Mouse (Mus musculus) embryonic facial prominence, embryonic 13.5 days (tissue): ENCODE data around the gene Ctnnbl1. TPM values are rescaled to one million over a fixed set of nuclear protein-coding genes. Genes with fewer than 3 reads are reported as not detected.

Experiments used
- ATAC-seq: fragments of 200-750 bp; cut with Nextera tagmentation; 2 replicates; pipeline ENCODE4 v1.8.0; 2017; ENCODE audit warnings: low read depth; ENCODE audit not compliant: insufficient number of reproducible peaks, insufficient read depth, low FRiP score, low TSS enrichment
- H3K27ac ChIP-seq: fragments of 300-500 bp; sonication (generic); 2 replicates; pipeline ENCODE4 v1.5.1; 2015; ENCODE audit warnings: moderate library complexity, mild to moderate bottlenecking, inconsistent platforms
- H3K27me3 ChIP-seq: fragments of 300-500 bp; sonication (generic); 2 replicates; pipeline ENCODE4 v1.6.1; 2015; ENCODE audit warnings: mild to moderate bottlenecking, inconsistent platforms
- H3K36me3 ChIP-seq: fragments of 300-500 bp; sonication (generic); 2 replicates; pipeline ENCODE4 v1.6.1; 2015; ENCODE audit warnings: mild to moderate bottlenecking, inconsistent platforms
- H3K4me1 ChIP-seq: fragments of 300-500 bp; sonication (generic); 2 replicates; pipeline ENCODE4 v1.6.1; 2015; ENCODE audit warnings: inconsistent platforms
- H3K4me2 ChIP-seq: fragments of 300-500 bp; sonication (generic); 2 replicates; pipeline ENCODE4 v1.6.1; 2015; ENCODE audit warnings: moderate library complexity, mild to moderate bottlenecking, inconsistent platforms
- H3K4me3 ChIP-seq: fragments of 300-500 bp; sonication (generic); 2 replicates; pipeline ENCODE4 v1.5.1; 2015; ENCODE audit warnings: mild to moderate bottlenecking, inconsistent platforms
- H3K9ac ChIP-seq: fragments of 300-500 bp; sonication (generic); 2 replicates; pipeline ENCODE4 v1.6.1; 2015; ENCODE audit warnings: mild to moderate bottlenecking, inconsistent platforms
- H3K9me3 ChIP-seq: fragments of 300-500 bp; sonication (generic); 2 replicates; pipeline ENCODE4 v1.6.1; 2016; ENCODE audit warnings: inconsistent platforms
- WGBS: fragments of 180-500 bp; shearing (Covaris S2); methylation state at CpG from one replicate; pipeline ENCODE4 v1.1.7; 2015; ENCODE audit warnings: mixed read lengths; 5-methylcytosine and 5-hydroxymethylcytosine counted together
- polyA plus RNA-seq: library from polyadenylated mRNA; unstranded; fragments of >200 nt; fragmentation: Nextera tagmentation; extraction: Ambion mirVana; gene quantifications from 2 replicates; pipeline ENCODE4 v1.2.1, GENCODE M21; 2015

The Ctnnbl1 gene
- polyA plus RNA-seq, 1 experiment from 2014 or later: 68.9 TPM

DNA sequence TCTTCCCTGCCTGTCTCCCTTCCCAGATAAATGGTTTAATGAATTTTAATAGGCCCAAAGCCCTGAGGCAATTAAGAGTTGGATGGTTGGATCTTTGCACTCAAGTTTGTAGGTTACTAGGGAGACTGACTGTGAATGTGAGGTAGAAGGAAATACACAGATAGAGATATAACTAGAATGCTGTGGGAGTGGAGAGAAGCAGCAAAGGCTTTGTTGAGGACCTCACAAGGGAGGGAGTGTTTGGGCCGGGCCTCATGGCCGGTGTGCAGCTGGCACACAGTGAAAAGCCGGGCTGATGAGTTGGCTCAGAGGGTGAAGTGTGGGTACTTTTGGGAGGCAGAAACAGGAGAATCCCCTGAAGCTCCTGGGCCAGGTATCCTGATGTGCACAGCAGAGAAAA is 43.8 kb downstream of the Ctnnbl1 start:
- H3K4me3 ChIP-seq: no peak overlapping the region
- 0 out of 2 replicates have a peak, but pooled peaks cover 4% of the 10 kb centered on the region for H3K4me1 ChIP-seq
- H3K27ac ChIP-seq: no peak overlapping the region
- H3K4me2 ChIP-seq: no peak overlapping the region
- ATAC-seq: no peak
- peaks cover 31% of the 10 kb centered on the region for H3K36me3 ChIP-seq
- WGBS: 86% methylated on average over 3 of the region's 3 CpGs
- H3K9me3 ChIP-seq: no peaks in the 10 kb centered on the region
- no peak overlapping the region for H3K9ac ChIP-seq
- H3K27me3 ChIP-seq: no peaks in the 10 kb centered on the region

DNA sequence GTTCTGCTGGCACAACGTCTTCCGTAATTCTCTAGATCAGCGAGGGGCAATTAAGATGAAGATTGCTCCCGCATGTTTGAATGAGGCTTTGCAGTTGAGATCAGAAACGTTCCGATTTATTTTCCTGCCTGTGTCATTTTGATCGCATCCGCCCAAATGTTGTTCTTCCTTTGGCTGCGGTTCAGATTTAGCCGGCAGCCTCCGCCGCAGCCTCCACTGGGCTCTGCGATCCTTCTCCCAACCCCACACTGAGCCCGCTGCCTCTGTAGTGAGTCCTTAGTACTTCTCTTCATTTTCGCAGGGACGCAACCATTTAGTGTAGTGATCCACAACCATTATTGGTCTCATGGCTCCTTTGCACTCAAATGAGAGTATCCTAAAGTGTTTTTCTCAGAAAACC is 46.0 kb downstream of the Ctnnbl1 start:
- Histone ChIP-seq H3K27me3 (no peaks in the 10 kb centered on the region), H3K27ac (no peak overlapping the region), H3K4me2 (no peak overlapping the region), H3K4me1 (0 out of 2 replicates have a peak, but pooled peaks cover 4% of the 10 kb centered on the region), H3K4me3 (no peak overlapping the region), H3K9ac (no peak overlapping the region), H3K9me3 (no peaks in the 10 kb centered on the region), H3K36me3 (peaks cover 24% of the 10 kb centered on the region)
- ATAC-seq: no peak
- 72% methylated on average over 16 of the region's 16 CpGs for WGBS

DNA sequence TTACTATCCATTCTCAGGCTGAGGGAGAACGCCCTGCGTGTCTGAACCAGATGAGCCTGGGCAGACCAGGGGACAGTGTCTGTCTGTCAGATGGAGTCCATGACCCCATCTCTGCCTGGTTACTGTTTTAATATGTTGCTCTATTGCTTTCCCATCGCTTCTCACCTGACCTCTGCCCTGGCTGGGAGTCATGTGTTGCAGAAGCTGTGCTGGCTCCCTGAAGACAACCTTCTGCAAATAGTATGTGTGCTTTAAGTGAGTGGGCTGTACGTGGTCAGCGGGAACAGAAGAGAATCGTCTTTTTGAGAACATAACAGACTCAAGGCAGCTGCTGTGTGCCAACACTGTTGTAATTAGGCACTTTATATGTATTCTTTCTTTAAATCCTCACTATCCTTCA is 47.0 kb downstream of the Ctnnbl1 start:
- Histone ChIP-seq H3K4me3 (no peak overlapping the region), H3K4me2 (no peak overlapping the region), H3K27me3 (no peaks in the 10 kb centered on the region), H3K27ac (no peak overlapping the region), H3K9me3 (no peaks in the 10 kb centered on the region), H3K4me1 (0 out of 2 replicates have a peak, but pooled peaks cover 4% of the 10 kb centered on the region), H3K9ac (no peak overlapping the region), H3K36me3 (peaks cover 30% of the 10 kb centered on the region)
- ATAC-seq: no peak
- WGBS: 84% methylated on average over 6 of the region's 6 CpGs

DNA sequence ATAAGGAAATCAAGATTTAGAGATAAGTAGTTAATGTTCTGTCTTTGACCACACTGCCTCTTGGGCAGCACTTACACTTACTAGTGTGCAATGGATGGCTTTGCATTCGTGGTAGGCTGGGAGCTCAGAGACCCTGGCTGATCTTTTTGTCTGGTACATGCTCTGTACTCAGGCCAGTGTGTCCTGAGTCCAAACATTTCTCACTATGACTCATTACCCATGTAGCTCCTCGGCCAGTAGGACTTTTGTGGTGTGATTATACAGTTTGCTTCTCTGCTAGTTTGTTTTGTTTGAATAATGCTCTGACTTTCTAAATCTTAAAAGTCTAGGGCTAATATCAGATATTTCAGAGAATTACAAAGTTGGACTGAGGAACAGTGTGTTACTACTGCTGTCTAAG is 47.4 kb downstream of the Ctnnbl1 start:
- Histone ChIP-seq H3K9ac (no peak overlapping the region), H3K4me1 (0 out of 2 replicates have a peak, but pooled peaks cover 4% of the 10 kb centered on the region), H3K4me3 (no peak overlapping the region), H3K27ac (no peak overlapping the region), H3K27me3 (no peaks in the 10 kb centered on the region), H3K4me2 (no peak overlapping the region), H3K9me3 (no peaks in the 10 kb centered on the region), H3K36me3 (peaks cover 30% of the 10 kb centered on the region)
- 83% methylated on average over 2 of the region's 2 CpGs for WGBS
- no peak for ATAC-seq

DNA sequence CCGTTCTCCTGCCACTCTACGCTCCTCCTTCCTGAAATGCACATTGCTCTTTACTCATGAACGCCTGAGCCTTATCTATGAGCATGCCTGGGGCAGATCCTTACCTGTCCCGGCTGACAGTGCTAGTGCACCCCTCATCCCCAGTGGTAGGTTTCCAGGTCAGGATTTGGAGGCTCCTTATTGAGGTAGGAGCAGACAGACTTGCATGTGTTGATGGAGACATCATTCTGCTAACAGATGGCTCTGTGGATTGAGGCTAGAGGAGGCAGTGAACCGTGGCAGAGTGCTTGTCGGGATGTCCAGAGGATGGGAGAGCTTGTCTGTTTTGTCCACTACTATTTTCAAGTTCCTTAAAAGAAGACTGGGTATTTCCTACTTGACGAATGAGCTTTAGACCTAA is 52.0 kb downstream of the Ctnnbl1 start:
- ATAC-seq: no peak
- Histone ChIP-seq H3K4me3 (no peak overlapping the region), H3K36me3 (peaks cover 26% of the 10 kb centered on the region), H3K9ac (no peak overlapping the region), H3K27ac (no peak overlapping the region), H3K27me3 (no peaks in the 10 kb centered on the region), H3K4me2 (no peak overlapping the region), H3K4me1 (peaks cover 18% of the 10 kb centered on the region), H3K9me3 (no peaks in the 10 kb centered on the region)
- WGBS: 80% methylated on average over 7 of the region's 7 CpGs

DNA sequence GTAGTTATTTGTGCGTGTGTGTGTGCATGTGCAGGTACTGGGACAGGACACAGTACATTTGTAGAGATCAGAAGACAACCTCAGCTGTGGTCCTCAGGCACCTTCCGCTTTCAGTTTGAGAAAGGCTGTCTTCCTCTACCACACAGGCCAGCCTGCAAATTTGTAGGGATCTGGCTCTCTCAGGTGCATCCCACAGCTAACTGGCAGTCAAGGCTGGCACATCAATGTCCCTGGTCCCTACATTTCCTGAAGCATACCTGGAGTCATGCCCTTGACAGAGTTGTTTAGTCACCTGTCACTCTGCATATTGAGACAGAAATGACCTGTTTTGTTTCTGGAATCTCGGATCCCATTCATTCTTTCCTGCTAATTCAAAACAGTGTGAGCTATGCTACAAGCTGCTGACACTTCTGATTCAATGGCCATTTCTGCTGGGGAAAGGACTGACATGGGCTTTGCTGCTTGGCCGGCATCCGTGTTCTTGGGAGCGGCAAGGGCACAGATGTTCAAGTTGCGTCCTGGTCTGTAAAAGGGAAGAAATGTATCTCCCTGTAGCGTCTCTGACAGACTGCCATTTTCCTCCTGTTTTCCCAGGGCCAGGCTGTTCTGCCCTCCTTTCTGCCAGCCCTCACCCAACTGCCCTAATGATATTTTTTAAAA is 53.8 kb downstream of the Ctnnbl1 start:
- WGBS: 88% methylated on average over 8 of the region's 8 CpGs
- peaks cover 18% of the 10 kb centered on the region for H3K4me1 ChIP-seq
- ATAC-seq: no peak

DNA sequence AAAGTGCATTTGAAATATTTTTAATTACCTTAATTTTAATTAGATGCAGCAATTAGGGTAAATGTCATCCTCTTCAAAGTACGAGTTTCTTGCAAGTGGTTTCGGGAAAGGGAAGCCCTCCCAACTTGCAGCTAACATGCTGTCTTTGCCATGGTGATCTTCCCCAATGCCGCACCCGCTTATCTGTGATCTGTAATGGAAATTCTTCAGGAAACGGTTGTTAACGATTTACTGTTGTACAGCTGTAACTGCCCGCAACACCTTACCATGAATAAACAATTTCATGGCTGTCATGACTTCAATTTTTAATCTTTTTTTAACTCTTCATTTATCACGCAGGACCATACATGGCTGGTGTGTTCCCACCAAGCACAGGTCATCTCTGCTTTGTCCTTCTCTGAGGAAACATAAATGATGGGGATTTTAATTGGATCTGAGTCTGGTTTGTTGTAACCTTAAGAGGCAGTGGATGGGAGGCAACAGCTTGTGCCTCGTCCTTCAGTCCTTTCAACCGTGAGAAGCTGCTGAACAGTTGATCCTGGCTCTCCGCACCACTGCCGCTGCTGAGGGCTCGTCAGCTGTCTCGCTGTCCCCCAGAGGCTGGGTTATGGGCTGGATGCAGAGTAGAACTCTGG is 54.4 kb downstream of the Ctnnbl1 start:
- no peak overlapping the region for H3K27ac ChIP-seq
- peaks cover 18% of the 10 kb centered on the region for H3K4me1 ChIP-seq
- peaks cover 25% of the 10 kb centered on the region for H3K36me3 ChIP-seq
- H3K27me3 ChIP-seq: no peaks in the 10 kb centered on the region
- no peak overlapping the region for H3K4me3 ChIP-seq
- H3K9ac ChIP-seq: no peak overlapping the region
- no peak overlapping the region for H3K4me2 ChIP-seq
- no peak for ATAC-seq
- 65% methylated on average over 14 of the region's 14 CpGs for WGBS
- H3K9me3 ChIP-seq: no peaks in the 10 kb centered on the region

More for the DNA sequence above, 53.8 kb downstream of the Ctnnbl1 start:
- H3K36me3 ChIP-seq: peaks cover 25% of the 10 kb centered on the region
- no peak overlapping the region for H3K27ac ChIP-seq
- no peak overlapping the region for H3K9ac ChIP-seq
- no peaks in the 10 kb centered on the region for H3K27me3 ChIP-seq
- no peak overlapping the region for H3K4me3 ChIP-seq
- H3K9me3 ChIP-seq: no peaks in the 10 kb centered on the region
- H3K4me2 ChIP-seq: no peak overlapping the region

DNA sequence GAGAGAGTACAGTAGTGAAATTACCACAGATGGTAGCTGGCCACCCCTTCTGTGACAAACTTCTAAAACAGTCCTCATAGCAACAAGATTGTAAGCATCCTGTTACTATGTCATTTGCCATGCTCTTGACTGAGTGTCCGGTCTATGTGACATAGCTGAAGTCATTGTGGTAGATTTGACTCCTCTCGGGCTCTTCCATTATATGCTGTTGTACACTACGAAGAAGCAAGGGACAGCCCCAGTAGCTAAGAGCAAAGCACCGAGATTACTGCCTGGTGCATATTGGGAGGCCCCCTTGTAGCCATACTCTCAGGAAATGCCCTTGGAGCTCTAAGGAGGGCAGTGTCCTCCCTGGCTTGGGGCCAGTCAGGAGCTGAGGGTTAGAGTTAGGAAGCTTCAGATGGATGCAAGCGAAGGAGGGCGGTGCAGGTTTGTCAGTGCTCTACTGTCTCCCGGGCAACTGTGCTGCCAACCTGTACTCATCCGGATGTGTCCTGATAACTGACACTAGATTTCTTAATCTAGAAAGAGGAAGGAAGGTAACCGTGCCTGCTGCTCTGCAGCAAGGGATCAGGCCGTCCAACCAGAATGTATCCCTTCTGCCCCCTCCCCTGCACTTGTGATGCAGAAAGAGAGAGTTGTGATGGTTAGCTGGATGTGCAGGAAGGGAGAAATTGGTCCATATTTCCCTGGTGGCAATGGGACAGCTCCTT is 55.8 kb downstream of the Ctnnbl1 start:
- Histone ChIP-seq H3K36me3 (peaks cover 25% of the 10 kb centered on the region), H3K27ac (no peak overlapping the region), H3K9ac (no peak overlapping the region), H3K4me1 (peaks cover 18% of the 10 kb centered on the region), H3K27me3 (no peaks in the 10 kb centered on the region), H3K4me3 (no peak overlapping the region), H3K4me2 (no peak overlapping the region), H3K9me3 (no peaks in the 10 kb centered on the region)
- WGBS: 87% methylated on average over 10 of the region's 10 CpGs
- no peak for ATAC-seq

DNA sequence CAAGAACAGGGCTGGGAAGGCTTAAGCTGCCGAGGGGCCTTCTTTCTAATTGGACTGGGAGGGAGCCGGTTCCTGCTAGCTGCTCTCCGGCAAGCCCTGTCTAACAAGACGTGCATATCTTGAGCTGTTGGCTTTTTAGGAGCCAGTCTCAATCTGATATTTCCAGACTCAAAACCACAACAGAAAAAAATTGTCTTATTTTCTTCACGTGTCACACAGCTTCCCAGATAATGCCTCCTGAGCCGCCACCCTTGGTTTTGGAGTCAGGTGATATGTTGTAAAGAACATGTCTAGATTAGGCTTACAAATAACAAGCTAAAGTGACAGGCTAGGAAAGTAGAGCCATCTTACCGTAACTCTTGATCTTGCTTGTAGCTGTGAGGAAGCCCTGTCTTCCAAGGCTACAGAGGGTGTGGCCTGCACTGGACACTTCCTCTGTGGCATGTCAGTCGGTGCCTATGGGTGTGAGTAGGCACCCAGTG is 56.7 kb downstream of the Ctnnbl1 start:
- no peak for ATAC-seq
- Histone ChIP-seq H3K27ac (no peak overlapping the region), H3K9ac (no peak overlapping the region), H3K4me3 (no peak overlapping the region), H3K36me3 (peaks cover 26% of the 10 kb centered on the region), H3K4me1 (peaks cover 18% of the 10 kb centered on the region), H3K27me3 (no peaks in the 10 kb centered on the region), H3K9me3 (no peaks in the 10 kb centered on the region), H3K4me2 (no peak overlapping the region)
- WGBS: 66% methylated on average over 8 of the region's 8 CpGs

DNA sequence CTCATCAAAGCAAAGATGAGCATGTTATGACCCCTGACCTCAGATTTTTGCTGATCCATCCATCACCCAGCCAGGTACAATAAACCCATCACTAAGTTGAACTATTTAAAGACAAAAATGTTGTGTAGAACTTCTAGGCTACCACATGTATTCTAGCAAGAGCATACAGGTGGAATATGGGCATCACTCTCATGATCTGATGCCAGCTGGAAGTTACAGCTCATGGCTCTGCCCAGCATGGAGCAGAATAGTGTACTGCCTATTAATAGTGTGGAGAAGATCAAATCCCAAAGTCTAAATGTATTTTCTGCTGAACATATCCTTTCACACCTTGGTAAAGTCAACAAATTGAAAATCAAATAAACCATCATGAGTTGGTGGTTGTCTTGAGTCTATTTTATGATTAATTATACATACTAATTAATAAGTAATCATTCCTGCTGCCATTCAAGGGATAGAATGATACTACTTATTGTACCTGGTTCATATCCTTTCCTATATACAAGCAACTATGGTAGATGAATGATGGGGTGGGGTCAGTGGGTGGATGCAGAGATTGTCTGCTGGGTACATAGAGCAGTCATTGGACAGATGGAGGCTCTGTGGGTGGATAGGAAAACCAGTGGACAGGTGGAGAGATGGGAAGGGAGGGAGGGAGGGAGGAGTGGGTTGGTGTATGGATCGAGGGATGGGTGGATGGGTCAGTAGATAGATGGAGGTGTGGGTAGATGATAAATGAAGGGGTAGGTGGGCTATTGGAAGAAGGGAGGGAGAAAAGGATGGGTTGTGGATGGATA is 58.6 kb downstream of the Ctnnbl1 start:
- no peak for ATAC-seq
- H3K9ac ChIP-seq: no peak overlapping the region
- no peak overlapping the region for H3K4me2 ChIP-seq
- H3K4me1 ChIP-seq: peaks cover 24% of the 10 kb centered on the region
- no peak overlapping the region for H3K4me3 ChIP-seq
- no peak overlapping the region for H3K27ac ChIP-seq
- peaks cover 13% of the 10 kb centered on the region; the same call in 1 of the 2 replicates for H3K36me3 ChIP-seq
- 100% methylated on average over 1 of the region's 1 CpGs for WGBS
- no peaks in the 10 kb centered on the region for H3K9me3 ChIP-seq
- H3K27me3 ChIP-seq: no peaks in the 10 kb centered on the region

DNA sequence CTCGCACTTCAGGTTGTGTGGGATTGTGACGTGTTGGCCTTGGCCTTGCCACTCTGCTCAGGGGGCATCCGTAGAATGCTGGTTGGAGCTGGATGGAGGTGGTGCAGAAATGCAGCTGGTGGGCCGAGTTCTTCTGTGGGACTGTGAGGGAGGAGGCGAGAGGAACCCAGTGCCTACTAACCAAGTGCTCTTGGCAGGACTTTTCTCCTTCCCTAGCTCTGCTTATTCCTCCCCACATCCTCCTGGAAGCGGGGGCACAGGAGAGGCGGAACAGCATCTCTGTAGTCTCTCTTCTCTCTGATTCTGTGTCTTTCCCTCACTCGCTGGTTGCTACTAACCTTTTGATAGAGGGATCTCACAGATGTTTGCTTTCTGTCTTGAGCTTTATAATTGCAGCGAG is 62.3 kb downstream of the Ctnnbl1 start:
- H3K4me1 ChIP-seq: peaks cover 35% of the 10 kb centered on the region
- no peak overlapping the region for H3K4me2 ChIP-seq
- 88% methylated on average over 9 of the region's 9 CpGs for WGBS
- no peaks in the 10 kb centered on the region for H3K27me3 ChIP-seq
- H3K36me3 ChIP-seq: 0 out of 2 replicates have a peak, but pooled peaks cover 5% of the 10 kb centered on the region
- no peak overlapping the region for H3K27ac ChIP-seq
- ATAC-seq: no peak
- no peak overlapping the region for H3K4me3 ChIP-seq
- no peaks in the 10 kb centered on the region for H3K9me3 ChIP-seq
- H3K9ac ChIP-seq: no peak overlapping the region
